Mouse (Mus musculus) heart, adult 2 months (tissue): ENCODE measurements around the gene Acot7.

Experiments
- CTCF ChIP-seq: fragments of 200-600 bp; IDR thresholded peaks from 2 replicates; pipeline ENCODE4 v1.8.1; 2022; ENCODE audit warnings: antibody characterized with exemption, mild to moderate bottlenecking, moderate library complexity
- EP300 ChIP-seq: fragments of 200-500 bp; IDR thresholded peaks from 2 replicates; pipeline ENCODE4 v1.6.1; 2011; ENCODE audit warnings: low read depth, low read length, control low read depth; ENCODE audit not compliant: insufficient read depth

DNA sequence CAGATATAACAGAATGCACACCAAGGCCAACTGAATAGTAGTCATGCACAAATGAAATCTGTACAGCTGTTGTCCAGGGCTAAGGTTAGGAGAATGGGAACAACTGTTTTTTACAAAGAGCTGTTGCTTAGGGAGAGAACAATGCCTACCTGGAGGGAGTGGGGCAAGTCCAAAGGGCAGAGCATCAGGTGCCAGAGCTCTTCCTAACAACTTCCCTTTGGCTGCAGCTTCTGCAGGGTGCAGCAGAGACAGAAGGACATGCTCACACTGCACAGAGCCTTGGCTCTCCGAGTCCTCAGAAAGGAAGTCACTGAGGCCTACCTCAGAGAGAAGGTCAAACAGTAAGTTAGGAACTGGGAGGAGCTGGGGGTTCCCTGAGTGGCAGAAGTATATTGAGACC lies 21.7 kb downstream of the Acot7 start:
- TF ChIP-seq CTCF (no peak), EP300 (no peak)
